Mouse (Mus musculus): ENCODE results near the gene Ankrd40.

The Ankrd40 gene

DNA sequence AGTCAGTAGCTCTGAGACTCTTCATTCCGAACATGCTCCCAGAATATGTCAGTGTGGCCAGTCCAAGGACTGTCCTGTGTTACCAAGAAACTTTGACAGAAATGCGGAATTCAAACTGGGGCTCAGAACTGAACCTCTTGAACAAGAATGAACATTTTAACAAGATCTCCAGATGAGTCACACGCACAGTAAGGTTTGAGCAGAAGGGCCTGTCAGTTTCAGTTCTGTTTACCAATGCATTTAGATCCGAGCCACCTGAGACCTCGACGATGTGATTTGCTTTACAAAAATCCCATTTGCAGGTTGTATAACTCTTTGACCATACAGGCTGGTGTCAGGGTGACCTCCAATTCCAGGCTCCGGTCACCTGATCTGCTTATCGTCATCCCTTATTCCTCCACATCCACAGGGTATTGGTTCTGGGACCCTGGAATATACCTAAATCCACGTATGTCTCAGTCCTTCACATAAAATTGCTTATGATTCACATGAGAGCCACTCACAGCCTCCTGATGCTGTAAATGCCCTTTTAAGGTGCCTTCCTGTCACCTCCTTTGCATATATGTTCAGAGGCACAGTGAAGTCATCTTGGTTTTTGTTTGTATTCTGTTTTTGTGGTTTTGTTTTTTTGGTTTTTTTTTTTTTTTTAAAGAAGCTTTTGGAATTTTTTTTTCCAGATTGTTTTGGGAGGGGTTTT is 27.9 kb downstream of the Ankrd40 start:
- no peak for DNase-seq (ENCODE audit: low spot score)

DNA sequence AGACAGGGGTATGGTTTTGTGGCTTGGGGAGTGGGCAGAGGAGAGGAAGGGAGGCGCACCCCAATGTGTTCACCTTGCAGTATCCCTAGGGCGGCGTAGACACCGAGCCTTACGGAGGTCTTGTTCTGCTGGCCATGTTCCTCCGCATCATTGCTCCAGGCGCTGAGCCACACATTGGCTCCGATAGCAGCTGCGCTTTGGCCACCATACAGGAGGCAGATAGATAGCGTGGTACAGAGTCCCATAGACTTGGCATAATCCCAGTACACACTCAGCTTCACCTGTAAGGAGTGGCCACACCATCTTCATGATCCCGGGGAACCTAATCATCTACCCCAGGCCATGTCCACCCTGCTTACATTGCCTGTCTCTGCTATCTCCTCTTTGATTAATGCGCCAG is 31.4 kb downstream of the Ankrd40 start:
- no peak for DNase-seq (ENCODE audit: low spot score)

DNA sequence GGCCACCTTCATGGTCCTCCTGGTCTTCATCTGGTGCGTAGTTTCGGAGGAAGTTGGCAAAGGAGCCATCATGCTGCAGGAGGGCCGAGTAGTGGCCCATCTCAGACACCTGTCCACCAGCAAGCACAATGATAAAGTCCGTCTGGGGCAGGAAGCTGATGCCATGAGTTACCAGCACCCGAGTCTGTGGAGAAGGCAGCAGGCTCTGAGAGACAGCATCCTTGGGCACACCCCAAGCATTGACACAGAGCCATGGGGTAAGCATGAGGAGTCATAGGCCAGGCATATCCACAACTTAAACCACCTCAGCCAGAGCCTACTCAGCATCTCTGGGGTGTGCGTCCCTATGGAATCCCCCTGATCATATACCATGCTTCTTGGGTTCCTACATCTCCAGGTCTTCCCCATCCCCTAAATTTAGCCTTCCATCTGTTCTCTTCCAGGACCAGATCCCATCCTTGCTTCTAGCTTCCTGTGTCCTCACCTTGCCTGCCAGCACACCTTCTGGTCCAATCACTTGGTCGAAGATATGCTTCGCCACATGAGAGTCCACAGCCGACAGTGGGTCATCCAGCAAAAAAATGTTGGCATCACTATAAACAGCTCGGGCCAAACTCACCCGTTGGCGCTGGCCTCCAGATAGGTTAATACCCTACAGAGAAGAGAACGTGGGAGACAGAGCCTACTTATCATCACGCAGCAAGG is 33.5 kb downstream of the Ankrd40 start:
- no peak for DNase-seq (ENCODE audit: low spot score)

DNA sequence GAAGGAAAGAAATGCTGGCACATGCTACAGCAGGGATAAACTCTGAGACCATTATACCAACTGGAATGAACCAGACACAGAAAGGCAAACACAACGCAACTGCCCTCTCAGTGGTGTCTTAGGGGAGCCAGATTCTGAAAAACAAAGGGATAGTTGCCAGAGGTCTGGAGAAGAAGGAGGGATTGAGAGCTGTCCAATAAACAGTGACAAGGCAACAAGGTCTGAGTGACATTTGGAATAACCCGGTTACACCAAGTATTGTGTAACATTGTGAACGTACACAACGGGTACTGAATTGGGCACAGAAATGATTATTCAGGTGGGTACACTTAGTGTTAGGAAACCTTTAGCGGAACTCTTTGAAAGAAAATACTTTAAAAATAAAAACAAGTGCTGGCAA is 34.3 kb downstream of the Ankrd40 start:
- DNase-seq (ENCODE audit: low spot score) = no peak

DNA sequence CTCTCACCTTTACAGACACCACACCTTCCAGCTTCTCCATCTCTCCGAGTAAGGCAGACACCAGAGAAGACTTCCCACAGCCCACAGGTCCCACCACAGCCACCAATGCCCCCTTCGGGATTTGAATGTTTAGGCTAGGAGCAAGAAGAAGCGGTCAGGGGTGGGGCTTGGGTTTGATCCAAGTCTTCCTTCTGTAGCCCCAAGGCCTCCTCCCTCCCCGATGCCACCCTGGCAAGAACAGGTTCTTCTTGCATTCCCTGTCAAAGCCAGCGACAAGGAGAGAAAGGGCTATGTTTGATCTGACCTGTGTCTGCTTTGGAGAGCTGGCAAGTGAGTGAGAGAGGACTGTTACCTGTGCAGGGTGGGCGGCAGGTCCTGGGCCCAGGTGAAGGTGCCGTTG is 35.9 kb downstream of the Ankrd40 start:
- no peak for DNase-seq (ENCODE audit: low spot score)

DNA sequence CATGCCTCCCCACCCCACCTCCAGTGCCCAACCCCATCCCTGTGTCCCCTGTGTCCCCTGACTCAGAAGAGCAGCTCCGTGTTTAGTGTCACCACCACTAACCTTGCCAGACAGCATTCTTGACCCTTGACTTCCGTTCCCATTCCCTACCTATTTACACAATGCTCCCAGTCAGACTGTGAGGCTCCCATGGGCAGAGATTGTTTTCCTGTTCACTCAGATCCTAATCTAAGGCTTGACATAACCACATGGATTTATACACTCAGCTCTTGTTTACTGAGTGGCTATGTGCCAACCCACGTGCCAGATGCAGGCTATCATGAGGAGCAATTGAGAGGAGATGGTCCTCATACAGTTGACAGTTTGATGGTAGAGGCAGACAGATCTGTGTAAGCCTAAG is 37.5 kb downstream of the Ankrd40 start:
- peak; percentile 45 for DNase-seq (ENCODE audit: low spot score)

DNA sequence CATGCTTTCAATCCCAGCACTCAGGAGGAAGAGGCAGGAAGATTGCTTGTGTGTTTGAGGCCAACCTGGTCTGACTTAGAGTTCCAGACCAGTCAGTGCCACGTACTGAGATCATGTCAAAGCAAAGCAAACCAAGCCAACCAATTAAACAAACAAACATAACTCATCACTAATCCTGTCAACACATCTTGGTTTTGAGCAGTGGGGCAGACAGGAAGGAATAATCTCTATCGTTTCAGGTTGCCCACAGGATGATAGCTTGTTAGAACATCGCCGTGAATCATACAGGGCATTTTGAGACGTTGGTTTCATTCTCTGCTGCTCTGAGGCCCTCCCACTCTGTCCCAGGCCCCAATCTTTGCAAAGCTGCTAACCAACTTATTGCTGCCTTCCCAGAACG is 42.2 kb downstream of the Ankrd40 start:
- DNase-seq (ENCODE audit: low spot score) = no peak

DNA sequence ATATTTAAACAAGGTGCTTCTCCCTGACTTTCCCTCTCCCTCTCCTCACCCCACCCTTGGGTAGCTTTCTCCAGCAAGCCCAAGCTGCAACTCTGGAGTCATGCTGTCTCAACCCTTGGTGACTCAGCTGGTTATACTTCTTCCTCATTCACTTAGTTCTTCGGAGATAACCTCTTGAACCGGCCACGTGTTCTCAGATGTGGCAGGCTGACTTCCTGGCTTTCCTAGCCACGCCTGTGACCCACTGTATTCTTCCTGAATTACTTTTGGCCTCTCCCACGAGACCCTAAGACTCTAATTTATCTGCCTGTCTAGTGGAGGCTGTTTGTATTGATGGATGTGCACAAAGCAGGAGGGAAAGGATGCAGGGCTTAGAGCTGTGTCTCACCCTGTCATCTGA is 43.0 kb downstream of the Ankrd40 start:
- no peak for DNase-seq (ENCODE audit: low spot score)

DNA sequence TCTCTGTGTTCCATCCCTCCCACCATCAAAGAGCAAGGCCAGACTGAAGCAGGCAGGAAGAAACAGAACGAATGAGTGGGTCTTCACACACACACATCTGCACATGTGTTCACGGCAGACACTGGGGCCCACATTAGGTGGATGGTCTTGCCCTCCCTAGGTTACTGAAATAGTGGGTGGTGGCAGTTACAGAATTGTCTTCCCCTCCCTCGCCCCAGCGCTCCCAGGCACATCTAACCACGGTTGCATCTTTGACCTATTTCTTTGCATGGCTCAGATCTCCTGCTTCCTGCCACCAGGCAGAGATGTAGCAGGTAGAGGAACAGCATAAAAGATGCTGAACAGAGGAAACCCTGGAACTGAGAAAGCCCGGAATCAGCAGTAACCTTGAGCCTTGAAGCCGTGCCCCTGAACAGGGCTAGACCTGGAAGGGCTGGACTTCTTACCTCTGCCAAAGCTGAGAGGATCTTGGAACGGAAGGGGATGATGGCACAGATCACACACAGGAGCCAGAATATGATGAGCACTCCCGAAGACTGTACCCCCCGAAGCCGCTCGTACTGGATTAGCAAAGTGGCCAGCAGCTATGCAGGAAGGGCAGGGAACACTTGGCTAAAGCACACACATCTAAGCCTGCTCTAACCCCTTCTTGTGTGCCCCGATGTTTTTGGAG is 46.6 kb downstream of the Ankrd40 start:
- DNase-seq (ENCODE audit: low spot score) = no peak

DNA sequence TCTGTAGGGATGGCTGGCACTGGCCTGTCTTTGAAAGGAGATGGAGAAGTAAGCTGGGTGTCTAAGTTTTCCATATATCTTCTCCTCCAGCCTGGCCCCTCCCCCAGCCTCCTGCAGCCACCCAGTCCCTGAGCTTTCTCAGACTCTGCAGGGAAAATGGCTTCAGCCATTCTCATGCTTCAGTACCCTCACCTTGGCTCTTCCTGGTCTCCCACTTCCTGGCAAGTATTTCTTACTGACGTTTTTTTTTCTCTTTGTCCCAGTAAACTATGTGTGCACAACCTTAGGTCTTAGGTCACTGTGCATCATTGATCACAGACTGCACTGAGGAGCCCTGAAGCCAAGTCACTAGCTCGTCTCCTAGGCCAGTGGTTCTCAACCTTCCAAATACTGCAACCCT is 51.3 kb downstream of the Ankrd40 start:
- DNase-seq (ENCODE audit: low spot score) = no peak

DNA sequence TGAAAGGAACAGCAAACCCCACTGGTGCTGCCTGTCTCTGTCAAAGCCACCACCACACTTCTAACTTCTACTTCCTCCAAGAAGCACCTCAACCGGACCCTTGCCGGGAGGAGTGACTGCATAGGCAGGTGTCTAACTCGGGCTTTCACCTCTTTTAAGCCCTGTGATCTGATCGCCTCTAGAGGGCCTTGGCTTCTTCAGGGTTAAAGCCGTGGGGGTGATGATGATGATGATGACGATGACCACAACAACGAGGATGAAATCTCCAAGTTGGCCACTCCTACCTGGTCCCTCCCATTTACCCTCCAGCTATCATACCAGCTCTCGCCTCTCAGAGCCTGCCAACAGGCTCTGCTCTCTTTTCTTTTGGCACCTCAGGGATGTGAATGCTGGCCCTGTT is 51.9 kb downstream of the Ankrd40 start:
- no peak for DNase-seq (ENCODE audit: low spot score)

DNA sequence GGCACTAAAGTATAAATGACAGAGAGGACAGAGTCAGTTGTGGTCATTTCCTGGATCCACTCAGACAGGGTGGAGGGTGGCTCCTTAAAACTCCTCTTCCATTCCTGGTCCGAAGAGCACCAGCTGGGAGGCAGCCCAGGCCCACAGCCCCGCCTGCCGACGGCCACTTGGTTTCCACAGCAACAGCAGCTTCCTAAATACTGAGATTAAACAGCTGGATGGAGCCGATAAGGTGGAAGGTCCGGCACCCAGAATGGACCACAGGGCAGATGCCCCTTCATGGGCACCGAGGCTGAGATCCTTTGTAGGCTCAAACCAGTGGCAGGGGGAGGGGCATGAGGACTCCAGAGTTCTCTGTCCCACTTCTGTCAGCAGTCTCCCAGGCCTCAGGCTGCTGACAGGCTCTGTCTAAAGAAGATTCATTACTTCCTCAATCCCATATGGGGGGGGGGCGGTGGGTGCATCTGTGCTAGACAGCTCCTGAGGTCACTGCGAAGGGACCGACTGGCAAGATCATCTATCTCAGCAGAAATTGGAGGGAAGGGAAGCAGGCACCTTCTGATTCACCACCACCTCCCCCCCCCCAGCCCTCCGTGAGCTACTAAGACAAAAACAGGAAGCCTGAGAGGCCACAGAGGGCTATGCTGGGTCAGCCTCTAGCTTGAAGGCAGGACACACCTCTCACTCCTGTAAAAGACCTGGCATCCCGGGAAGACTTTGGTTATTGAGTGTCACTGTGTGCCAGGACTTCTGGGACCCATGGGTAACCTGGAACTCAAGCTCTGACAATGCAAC is 58.4 kb downstream of the Ankrd40 start:
- DNase-seq (ENCODE audit: low spot score) = peak; percentile 87

DNA sequence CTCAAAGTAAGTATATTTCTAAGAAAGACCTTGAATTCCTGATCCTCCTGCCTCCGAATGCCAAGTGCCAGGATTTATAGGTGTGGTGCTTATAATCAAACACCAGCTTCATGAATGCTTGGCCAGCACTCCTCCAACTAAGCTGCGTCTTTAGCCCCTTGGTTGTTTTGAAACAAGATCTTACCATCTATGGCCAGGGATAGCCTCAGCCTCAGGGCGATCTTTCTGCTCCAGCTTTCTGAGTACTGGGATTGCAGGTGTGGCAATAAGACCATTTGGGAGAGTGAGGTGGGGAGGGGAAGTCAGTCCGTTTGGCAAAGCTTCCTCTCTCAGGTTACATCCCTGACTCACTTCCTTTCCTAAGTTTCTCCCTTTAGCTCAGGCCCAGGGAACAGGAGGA is 60.0 kb downstream of the Ankrd40 start:
- no peak for DNase-seq (ENCODE audit: low spot score)

DNA sequence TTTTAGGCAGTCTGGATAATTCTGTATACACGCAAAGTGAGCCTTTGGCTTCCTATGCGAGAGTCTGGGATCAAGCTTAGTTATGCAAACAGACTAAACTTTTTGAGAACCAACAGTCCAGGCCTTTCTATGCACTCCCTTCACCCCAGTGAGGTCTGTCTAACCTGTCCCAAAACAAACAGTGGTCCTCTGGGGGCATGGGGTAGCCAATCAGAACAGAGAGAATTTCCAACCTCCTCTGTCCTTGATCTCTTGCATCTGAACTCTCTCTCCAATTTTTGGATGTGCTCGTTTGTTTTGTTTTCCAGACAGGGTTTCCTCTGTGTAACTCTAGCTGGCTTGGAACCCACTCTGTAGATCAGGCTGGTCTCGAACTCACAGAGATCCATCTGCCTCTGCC is 61.2 kb downstream of the Ankrd40 start:
- no peak for DNase-seq (ENCODE audit: low spot score)

DNA sequence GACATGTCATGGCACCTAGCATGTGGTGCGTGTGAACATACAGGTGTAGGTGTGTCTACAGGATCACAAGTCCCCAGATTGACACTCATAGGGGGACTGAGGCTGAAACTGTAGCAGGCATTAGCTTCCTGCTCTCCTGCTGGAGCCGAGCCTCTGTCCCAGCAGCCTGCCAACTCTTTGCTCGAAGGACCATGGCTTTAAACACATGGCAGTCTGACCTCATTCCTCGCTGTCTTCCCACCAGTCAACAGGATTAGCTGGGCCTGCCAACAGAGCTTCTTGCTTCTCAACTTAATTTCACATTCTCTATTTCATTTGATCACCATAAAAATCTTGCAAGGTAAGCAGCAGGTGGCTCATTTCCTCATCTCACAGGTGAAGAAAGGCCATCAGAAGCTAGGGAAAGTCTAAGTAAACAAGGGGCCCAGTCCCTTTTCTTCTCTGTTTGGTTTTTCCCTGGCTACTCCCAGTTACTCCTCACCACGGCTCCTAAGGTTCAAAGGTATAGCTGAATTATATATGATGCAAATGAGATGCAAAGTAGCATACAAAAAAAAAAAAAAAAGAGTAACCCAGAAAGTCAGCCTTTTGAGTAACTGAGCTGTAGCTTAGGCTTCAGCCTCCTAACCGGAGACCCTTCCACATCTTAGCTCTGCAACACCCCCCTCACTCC is 62.1 kb downstream of the Ankrd40 start:
- no peak for DNase-seq (ENCODE audit: low spot score)

DNA sequence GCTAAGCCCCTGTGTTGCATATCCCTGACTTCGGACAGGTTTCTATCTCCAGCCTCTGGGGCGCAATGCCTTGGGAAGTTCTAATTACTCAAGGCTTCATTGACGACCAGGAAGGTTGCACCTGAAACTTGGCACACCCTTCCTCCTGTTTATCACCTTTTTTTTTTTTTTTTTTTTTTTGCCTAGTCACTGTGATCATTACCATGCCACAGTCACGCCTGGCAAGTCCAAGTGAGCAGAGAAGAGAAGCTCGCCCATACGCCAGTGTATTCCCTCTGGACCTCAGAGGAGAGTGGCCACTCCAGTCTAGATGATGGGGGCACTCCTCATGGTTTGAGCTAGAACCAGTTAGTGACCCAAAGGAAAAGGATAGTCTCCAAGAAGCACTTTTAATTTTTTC is 63.0 kb downstream of the Ankrd40 start:
- no peak for DNase-seq (ENCODE audit: low spot score)

All from MN1 (cell line).